Mouse (Mus musculus): ENCODE measurements around the gene 1810046K07Rik. TPM values are rescaled to one million over a fixed set of nuclear protein-coding genes. Genes with fewer than 3 reads are reported as not detected.

1810046K07Rik gene
- polyA plus RNA-seq, 2 experiments = 0.13 TPM; not detected in 1

DNA sequence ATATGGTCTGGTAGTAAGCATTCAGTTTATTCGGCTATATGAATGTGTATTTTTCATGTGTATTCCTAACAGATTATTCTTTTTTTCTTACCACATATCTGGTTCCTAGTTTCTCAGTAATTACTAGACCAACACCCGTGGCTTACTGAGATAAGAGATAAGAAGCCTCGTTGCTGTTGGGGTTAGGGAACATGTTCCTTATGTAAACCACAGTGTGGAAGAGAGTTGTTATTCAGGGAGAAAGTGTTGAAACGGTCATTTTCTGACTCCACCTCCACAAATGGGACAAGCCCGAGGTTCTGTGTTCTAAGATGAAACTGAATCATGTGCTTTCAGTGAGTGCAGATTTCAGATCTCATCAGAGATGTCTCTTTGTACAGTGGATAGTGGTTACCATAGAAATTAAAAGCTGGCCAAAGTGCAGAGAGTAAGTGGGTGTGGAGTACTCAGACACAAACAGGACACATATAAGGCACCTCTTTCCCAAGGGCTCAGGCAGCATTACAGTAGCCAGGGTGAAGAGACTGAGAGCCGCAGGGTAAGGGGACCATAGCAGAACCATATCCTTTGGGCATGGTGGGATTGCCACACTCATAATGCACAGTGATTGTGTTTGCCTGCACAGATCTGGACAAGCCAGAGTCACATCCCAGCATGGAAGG, 13.2 kb downstream of the 1810046K07Rik start:
- no peaks in the 10 kb centered on the region for H3K36me3 ChIP-seq (ENCODE audit: control insufficient read depth, insufficient read depth, low read length)
- DNase-seq (ENCODE audit: low spot score) (no peak), ATAC-seq (ENCODE audit: low FRiP score, low read depth) (no peak)
- H3K4me3 ChIP-seq (replicated peaks; ENCODE audit: low read length) = no peak overlapping the region
- no peak for TF ChIP-seq POLR2A (IDR thresholded peaks at IDR 0.05; ENCODE audit: borderline replicate concordance, extremely low read depth, insufficient read depth, insufficient read length)
- H3K9me3 ChIP-seq (ENCODE audit: control insufficient read depth, low read length) = no peaks in the 10 kb centered on the region
- no peak overlapping the region for H3K4me2 ChIP-seq (replicated peaks; ENCODE audit: low read depth, low read length, severe bottlenecking)
- 74% methylated on average over 6 of the region's 6 CpGs for WGBS
- no peak overlapping the region for H3K9ac ChIP-seq (ENCODE audit: low read depth, low read length, severe bottlenecking)
- H3K27me3 ChIP-seq (ENCODE audit: control insufficient read depth, insufficient read depth, low read length) = no peaks in the 10 kb centered on the region
- no peaks in the 10 kb centered on the region for H3K4me1 ChIP-seq (ENCODE audit: control insufficient read depth, insufficient read depth, low read length)
- H3K27ac ChIP-seq (replicated peaks; ENCODE audit: low read depth, low read length) = no peak overlapping the region

GRCm38 (mm10) chr9:51312554-51313317, 16.0 kb downstream of the 1810046K07Rik start:
- ATAC-seq (ENCODE audit: low FRiP score, low read depth) = no peak
- H3K27me3 ChIP-seq (ENCODE audit: control insufficient read depth, insufficient read depth, low read length) = no peaks in the 10 kb centered on the region
- H3K27ac ChIP-seq (replicated peaks; ENCODE audit: low read depth, low read length) = no peak overlapping the region
- no peak for TF ChIP-seq POLR2A (IDR thresholded peaks at IDR 0.05; ENCODE audit: borderline replicate concordance, extremely low read depth, insufficient read depth, insufficient read length)
- H3K4me1 ChIP-seq (ENCODE audit: control insufficient read depth, insufficient read depth, low read length) = no peaks in the 10 kb centered on the region
- no peak overlapping the region for H3K4me3 ChIP-seq (replicated peaks; ENCODE audit: low read length)
- no peak for DNase-seq (ENCODE audit: low spot score)
- no peaks in the 10 kb centered on the region for H3K9me3 ChIP-seq (ENCODE audit: control insufficient read depth, low read length)
- H3K4me2 ChIP-seq (replicated peaks; ENCODE audit: low read depth, low read length, severe bottlenecking) = no peak overlapping the region
- no peaks in the 10 kb centered on the region for H3K36me3 ChIP-seq (ENCODE audit: control insufficient read depth, insufficient read depth, low read length)
- WGBS = 62% methylated on average over 18 of the region's 18 CpGs
- no peak overlapping the region for H3K9ac ChIP-seq (ENCODE audit: low read depth, low read length, severe bottlenecking)

DNA sequence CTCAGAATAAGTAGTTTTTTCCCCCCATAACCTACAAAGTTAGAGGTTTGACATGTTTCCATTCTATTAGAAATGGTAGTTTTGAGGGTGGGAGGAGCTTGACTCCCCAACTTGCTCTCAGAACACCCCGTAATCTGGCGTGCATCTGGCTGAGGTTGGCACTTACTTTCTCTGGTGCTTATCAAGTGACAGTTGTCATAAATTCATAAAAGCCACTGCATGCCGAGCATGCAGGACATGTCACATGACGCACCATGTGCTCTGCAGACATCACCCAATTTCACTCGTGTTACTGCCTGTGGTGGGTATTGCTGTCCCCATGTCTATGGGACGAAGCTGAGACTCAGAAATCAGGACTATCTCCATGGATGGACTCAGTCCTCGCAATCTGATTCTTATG, 18.2 kb downstream of the 1810046K07Rik start:
- no peak for DNase-seq (ENCODE audit: low spot score)
- no peak for ATAC-seq (ENCODE audit: low FRiP score, low read depth)
- no peak overlapping the region for H3K4me3 ChIP-seq (replicated peaks; ENCODE audit: low read length)
- no peaks in the 10 kb centered on the region for H3K27me3 ChIP-seq (ENCODE audit: control insufficient read depth, insufficient read depth, low read length)
- H3K9ac ChIP-seq (ENCODE audit: low read depth, low read length, severe bottlenecking) = no peak overlapping the region
- H3K36me3 ChIP-seq (ENCODE audit: control insufficient read depth, insufficient read depth, low read length) = no peaks in the 10 kb centered on the region
- no peak overlapping the region for H3K4me2 ChIP-seq (replicated peaks; ENCODE audit: low read depth, low read length, severe bottlenecking)
- no peaks in the 10 kb centered on the region for H3K4me1 ChIP-seq (ENCODE audit: control insufficient read depth, insufficient read depth, low read length)
- no peak for TF ChIP-seq POLR2A (IDR thresholded peaks at IDR 0.05; ENCODE audit: borderline replicate concordance, extremely low read depth, insufficient read depth, insufficient read length)
- 72% methylated on average over 7 of the region's 7 CpGs for WGBS
- no peak overlapping the region for H3K27ac ChIP-seq (replicated peaks; ENCODE audit: low read depth, low read length)
- H3K9me3 ChIP-seq (ENCODE audit: control insufficient read depth, low read length) = no peaks in the 10 kb centered on the region

GRCm38 (mm10) chr9:51306351-51306750, 22.4 kb downstream of the 1810046K07Rik start:
- no peaks in the 10 kb centered on the region for H3K27me3 ChIP-seq (ENCODE audit: control insufficient read depth, insufficient read depth, low read length)
- H3K4me3 ChIP-seq (replicated peaks; ENCODE audit: low read length) = no peak overlapping the region
- 85% methylated on average over 3 of the region's 3 CpGs for WGBS
- no peaks in the 10 kb centered on the region for H3K4me1 ChIP-seq (ENCODE audit: control insufficient read depth, insufficient read depth, low read length)
- H3K36me3 ChIP-seq (ENCODE audit: control insufficient read depth, insufficient read depth, low read length) = no peaks in the 10 kb centered on the region
- no peaks in the 10 kb centered on the region for H3K9me3 ChIP-seq (ENCODE audit: control insufficient read depth, low read length)
- no peak overlapping the region for H3K4me2 ChIP-seq (replicated peaks; ENCODE audit: low read depth, low read length, severe bottlenecking)
- DNase-seq (ENCODE audit: low spot score) (no peak), ATAC-seq (ENCODE audit: low FRiP score, low read depth) (no peak)
- no peak overlapping the region for H3K27ac ChIP-seq (replicated peaks; ENCODE audit: low read depth, low read length)
- no peak for TF ChIP-seq POLR2A (IDR thresholded peaks at IDR 0.05; ENCODE audit: borderline replicate concordance, extremely low read depth, insufficient read depth, insufficient read length)
- H3K9ac ChIP-seq (ENCODE audit: low read depth, low read length, severe bottlenecking) = no peak overlapping the region

GRCm38 (mm10) chr9:51305146-51305545, 23.6 kb downstream of the 1810046K07Rik start:
- Histone ChIP-seq H3K4me1 (ENCODE audit: control insufficient read depth, insufficient read depth, low read length) (no peaks in the 10 kb centered on the region), H3K27me3 (ENCODE audit: control insufficient read depth, insufficient read depth, low read length) (no peaks in the 10 kb centered on the region), H3K4me3 (replicated peaks; ENCODE audit: low read length) (no peak overlapping the region), H3K27ac (replicated peaks; ENCODE audit: low read depth, low read length) (no peak overlapping the region), H3K4me2 (replicated peaks; ENCODE audit: low read depth, low read length, severe bottlenecking) (no peak overlapping the region), H3K36me3 (ENCODE audit: control insufficient read depth, insufficient read depth, low read length) (no peaks in the 10 kb centered on the region), H3K9me3 (ENCODE audit: control insufficient read depth, low read length) (no peaks in the 10 kb centered on the region), H3K9ac (ENCODE audit: low read depth, low read length, severe bottlenecking) (no peak overlapping the region)
- TF ChIP-seq POLR2A (IDR thresholded peaks at IDR 0.05; ENCODE audit: borderline replicate concordance, extremely low read depth, insufficient read depth, insufficient read length) = no peak
- WGBS = 69% methylated on average over 3 of the region's 3 CpGs
- ATAC-seq (ENCODE audit: low FRiP score, low read depth) (no peak), DNase-seq (ENCODE audit: low spot score) (no peak)

Data from limb, embryonic 14.5 days (tissue).